Mouse (Mus musculus) intestine, postnatal 0 days (tissue): ENCODE measurements around the gene Grcc10. TPM values are rescaled to one million over a fixed set of nuclear protein-coding genes. Genes with fewer than 3 reads are reported as not detected.

ENCODE experiments used
- ATAC-seq: fragments of 200-750 bp; cut with Nextera tagmentation; 2 replicates; pipeline ENCODE4 v1.8.0; 2017; ENCODE audit warnings: mild to moderate bottlenecking, moderate TSS enrichment, moderate library complexity
- H3K27ac ChIP-seq: fragments of 300-500 bp; sonication (generic); 2 replicates; pipeline ENCODE4 v1.5.1; 2014; ENCODE audit warnings: mild to moderate bottlenecking, low read depth, low read length, moderate library complexity
- H3K27me3 ChIP-seq: fragments of 300-500 bp; sonication (generic); replicated peaks from 2 replicates; pipeline ENCODE4 v1.6.1; 2014; ENCODE audit warnings: low read length, mixed read lengths; ENCODE audit not compliant: control insufficient read depth, insufficient read depth
- H3K36me3 ChIP-seq: fragments of 300-500 bp; sonication (generic); 2 replicates; pipeline ENCODE4 v1.6.1; 2014; ENCODE audit warnings: mild to moderate bottlenecking, moderate library complexity; ENCODE audit not compliant: control insufficient read depth, insufficient read depth
- H3K4me1 ChIP-seq: fragments of 300-500 bp; sonication (generic); replicated peaks from 2 replicates; pipeline ENCODE4 v1.6.1; 2014; ENCODE audit warnings: antibody characterized with exemption, low read length, mixed read lengths; ENCODE audit not compliant: control insufficient read depth, insufficient read depth
- H3K4me2 ChIP-seq: fragments of 300-500 bp; sonication (generic); replicated peaks from 2 replicates; pipeline ENCODE4 v1.6.1; 2014; ENCODE audit warnings: low read depth, mild to moderate bottlenecking, moderate library complexity
- H3K4me3 ChIP-seq: fragments of 300-500 bp; sonication (generic); 2 replicates; pipeline ENCODE4 v1.5.1; 2014; ENCODE audit warnings: low read depth, low read length
- H3K9ac ChIP-seq: fragments of 300-500 bp; sonication (generic); 2 replicates; pipeline ENCODE4 v1.6.1; 2014; ENCODE audit warnings: mild to moderate bottlenecking, low read depth, low read length
- H3K9me3 ChIP-seq: fragments of 300-500 bp; sonication (generic); 2 replicates; pipeline ENCODE4 v1.6.1; 2016; ENCODE audit warnings: mixed run types; ENCODE audit not compliant: control insufficient read depth
- CTCF ChIP-seq: sonication (generic); IDR thresholded peaks from 2 replicates; pipeline ENCODE4 v1.5.1; 2016; ENCODE audit warnings: low read depth, mild to moderate bottlenecking, control low read depth, antibody characterized with exemption, moderate library complexity
- WGBS: fragments of 180-500 bp; shearing (Covaris S2); extraction: QIAGEN DNeasy Blood & Tissue Kit; methylation state at CpG from one replicate; pipeline ENCODE4 v1.1.7; 2014; 5-methylcytosine and 5-hydroxymethylcytosine counted together
- polyA plus RNA-seq: library from polyadenylated mRNA; unstranded; fragments of >200 nt; fragmentation: Nextera tagmentation; extraction: Ambion mirVana; gene quantifications from 2 replicates; pipeline ENCODE4 v1.2.1, GENCODE M21; 2015

Grcc10 gene
- polyA plus RNA-seq, 1 experiment from 2014 or later: 238 TPM

- H3K27me3 ChIP-seq: no peaks in the 10 kb centered on the region
- H3K4me1 ChIP-seq: 0 out of 2 replicates have a peak, but pooled peaks cover 9% of the 10 kb centered on the region
- H3K9me3 ChIP-seq: no peaks in the 10 kb centered on the region
- WGBS: 88% methylated on average over 8 of the region's 8 CpGs
- no peak overlapping the region for H3K4me3 ChIP-seq
- no peak overlapping the region for H3K27ac ChIP-seq
- no peak overlapping the region for H3K9ac ChIP-seq
- H3K36me3 ChIP-seq: peaks cover 35% of the 10 kb centered on the region
- TF ChIP-seq CTCF: no peak
- ATAC-seq: no peak
- no peak overlapping the region for H3K4me2 ChIP-seq
Measured at GRCm38 (mm10) chr6:124743647-124744046, 2.5 kb upstream of the Grcc10 start.

DNA sequence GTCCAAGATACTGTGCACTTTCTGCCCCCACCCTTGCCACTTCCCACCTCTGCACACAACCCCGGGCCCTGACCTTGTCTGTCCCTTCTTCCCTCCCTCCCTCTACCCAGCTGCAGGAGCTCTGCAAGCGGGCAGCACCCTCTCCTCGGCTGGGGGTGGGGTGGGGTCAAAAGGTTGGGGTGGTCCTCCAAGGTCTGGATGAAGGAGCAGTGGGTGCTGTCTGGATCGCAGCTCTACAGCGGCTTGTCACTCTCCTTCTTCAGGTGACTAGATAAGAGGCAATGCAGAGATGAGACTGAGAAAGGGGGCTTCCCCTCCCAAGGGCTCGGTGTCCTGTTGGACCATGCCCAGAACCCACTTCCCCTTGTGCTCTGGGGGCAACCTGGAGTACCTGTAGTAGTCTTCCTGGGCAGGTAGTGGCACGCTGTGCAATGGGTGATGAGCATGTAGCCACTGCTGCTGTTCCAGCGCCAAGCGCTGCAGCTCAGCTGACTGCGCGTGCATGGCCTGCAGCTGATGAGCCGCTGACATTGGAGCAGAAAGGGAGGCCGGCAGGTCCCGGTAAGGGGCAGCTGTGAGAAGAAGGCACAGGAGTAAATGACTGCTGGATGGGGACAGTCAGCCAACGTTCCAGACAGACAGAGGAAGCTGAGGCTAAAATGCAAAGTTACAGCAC, 1.8 kb upstream of the Grcc10 start:
- Histone ChIP-seq H3K9ac (no peak overlapping the region), H3K4me3 (no peak overlapping the region), H3K4me2 (no peak overlapping the region), H3K9me3 (no peaks in the 10 kb centered on the region), H3K4me1 (0 out of 2 replicates have a peak, but pooled peaks cover 9% of the 10 kb centered on the region), H3K27me3 (no peaks in the 10 kb centered on the region), H3K36me3 (peaks cover 29% of the 10 kb centered on the region), H3K27ac (no peak overlapping the region; the same call in 1 of the 2 replicates)
- WGBS: 92% methylated on average over 15 of the region's 15 CpGs
- TF ChIP-seq CTCF: no peak
- no peak for ATAC-seq

DNA sequence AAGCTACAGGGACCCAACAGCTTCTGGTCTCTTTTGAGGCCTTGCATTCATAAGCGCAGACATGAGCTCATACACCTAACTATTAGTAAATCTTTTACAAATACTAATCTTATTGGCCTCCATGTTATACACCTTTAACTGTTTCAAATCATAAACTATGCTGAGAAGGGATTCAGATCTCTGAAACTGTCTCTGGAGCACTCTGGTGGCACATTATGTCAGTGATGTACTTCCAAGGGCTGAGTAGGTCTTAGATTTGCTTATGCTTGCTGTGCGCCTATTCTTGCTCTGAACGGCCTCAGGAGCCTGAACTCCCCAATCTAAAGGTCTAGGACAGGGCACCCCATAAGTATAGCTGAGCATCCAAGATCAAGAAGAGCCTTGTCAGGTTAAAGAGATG, 668 bp upstream of the Grcc10 start:
- Histone ChIP-seq H3K27ac (peak overlapping the region; percentile 96; the same call in 1 of the 2 replicates), H3K4me2 (peak overlapping the region; percentile 86), H3K4me3 (peak overlapping the region; percentile 49), H3K9ac (0 out of 2 replicates have a peak overlapping the region, but pooled peaks have one; percentile 68), H3K4me1 (0 out of 2 replicates have a peak, but pooled peaks cover 9% of the 10 kb centered on the region), H3K27me3 (no peaks in the 10 kb centered on the region), H3K9me3 (no peaks in the 10 kb centered on the region), H3K36me3 (peaks cover 19% of the 10 kb centered on the region)
- TF ChIP-seq CTCF: no peak
- ATAC-seq: no peak
- 65% methylated on average over 3 of the region's 3 CpGs for WGBS

- TF ChIP-seq CTCF: peak; percentile 77
- peak overlapping the region; percentile 49 for H3K4me3 ChIP-seq
- H3K9me3 ChIP-seq: no peaks in the 10 kb centered on the region
- peak overlapping the region; percentile 68 for H3K9ac ChIP-seq
- 1% methylated on average over 29 of the region's 29 CpGs for WGBS
- peak; percentile 2 for ATAC-seq
- H3K4me2 ChIP-seq: peak overlapping the region; percentile 86
- no peaks in the 10 kb centered on the region for H3K27me3 ChIP-seq
- 0 out of 2 replicates have a peak, but pooled peaks cover 5% of the 10 kb centered on the region for H3K4me1 ChIP-seq
- H3K36me3 ChIP-seq: peaks cover 19% of the 10 kb centered on the region
- peak overlapping the region; percentile 96 for H3K27ac ChIP-seq
Measured at GRCm38 (mm10) chr6:124740211-124740887, 825 bp downstream of the Grcc10 start.

GRCm38 (mm10) chr6:124739231-124739796, 1.9 kb downstream of the Grcc10 start:
- H3K9ac ChIP-seq: no peak overlapping the region
- H3K27me3 ChIP-seq: no peaks in the 10 kb centered on the region
- H3K4me2 ChIP-seq: peak overlapping the region; percentile 59; the same call in 1 of the 2 replicates
- WGBS: 81% methylated on average over 10 of the region's 10 CpGs
- TF ChIP-seq CTCF: no peak
- no peaks in the 10 kb centered on the region for H3K9me3 ChIP-seq
- H3K36me3 ChIP-seq: peaks cover 11% of the 10 kb centered on the region
- H3K4me1 ChIP-seq: 0 out of 2 replicates have a peak, but pooled peaks cover 5% of the 10 kb centered on the region
- ATAC-seq: no peak
- H3K27ac ChIP-seq: peak overlapping the region; percentile 96
- no peak overlapping the region for H3K4me3 ChIP-seq

DNA sequence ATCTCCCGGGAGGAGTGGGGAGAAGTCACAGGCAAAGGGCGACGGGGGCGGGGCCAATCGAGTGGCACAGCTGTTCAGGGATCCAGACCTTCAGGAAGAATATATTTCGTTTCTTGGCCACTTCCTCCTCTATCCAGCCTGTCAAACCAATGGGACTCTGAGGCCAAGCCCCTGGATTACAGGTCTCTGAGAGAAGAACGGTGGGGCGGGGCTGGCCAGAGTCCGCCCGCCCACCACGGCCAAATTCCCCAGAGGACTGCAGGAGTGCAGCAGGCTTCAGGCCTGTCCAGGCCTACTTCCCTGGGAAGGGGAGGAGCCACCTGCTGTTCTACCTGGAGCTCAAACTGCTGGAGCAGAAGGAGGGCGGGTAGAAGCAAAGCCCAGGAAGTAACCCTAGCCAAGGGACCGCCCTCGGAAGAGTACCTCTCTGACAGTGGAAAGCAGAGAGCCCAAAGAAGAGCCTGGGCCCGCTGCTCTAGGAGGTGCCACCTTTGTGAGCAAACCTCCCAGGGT, 2.6 kb downstream of the Grcc10 start, which contains the start of gene Ptpn6:
Gene Ptpn6, minus strand, starts transcription at position 204 of the 513 bp plus-strand sequence.
- H3K4me3 ChIP-seq: peak within 1 kb of the TSS; percentile 27

More for the DNA sequence above, 2.6 kb downstream of the Grcc10 start, which contains the start of gene Ptpn6:
- H3K27ac ChIP-seq: peak within 1 kb of the TSS; percentile 96
- peak; percentile 84 for ATAC-seq
- no peaks in the 10 kb centered on the region for H3K27me3 ChIP-seq
- H3K4me2 ChIP-seq: peak within 1 kb of the TSS; percentile 59
- peak; percentile 25; the same call in 1 of the 2 replicates for TF ChIP-seq CTCF
- peaks cover 10% of the 10 kb centered on the region for H3K36me3 ChIP-seq
- WGBS: 13% methylated on average over 15 of the region's 15 CpGs
- 0 out of 2 replicates have a peak, but pooled peaks cover 5% of the 10 kb centered on the region for H3K4me1 ChIP-seq
- H3K9me3 ChIP-seq: no peaks in the 10 kb centered on the region
- H3K9ac ChIP-seq: 0 out of 2 replicates have a peak within 1 kb of the TSS, but pooled peaks have one; percentile 19
